Mouse (Mus musculus) C2C12 (cell line): ENCODE data around the gene Pttg1. TPM values are rescaled to one million over a fixed set of nuclear protein-coding genes. Genes with fewer than 3 reads are reported as not detected.

ENCODE experiments used
- H3K27me3 ChIP-seq: one replicate; pipeline ENCODE4 v1.6.1; 2011; ENCODE audit not compliant: control insufficient read depth, insufficient read depth, insufficient read length
- H3K36me3 ChIP-seq: one replicate; pipeline ENCODE4 v1.6.1; 2011; ENCODE audit not compliant: control insufficient read depth, insufficient read depth
- H3K4me3 ChIP-seq: one replicate; pipeline ENCODE4 v1.5.1; 2011; ENCODE audit warnings: mild to moderate bottlenecking, control low read depth; ENCODE audit not compliant: poor library complexity, insufficient read depth, severe bottlenecking
- H3K79me2 ChIP-seq: one replicate; pipeline ENCODE4 v1.6.1; 2011; ENCODE audit not compliant: control insufficient read depth, insufficient read depth
- H3K79me3 ChIP-seq: one replicate; pipeline ENCODE4 v1.6.1; 2011; ENCODE audit warnings: low read depth, control low read depth
- H3ac ChIP-seq: one replicate; pipeline ENCODE3; 2011; ENCODE audit warnings: low read depth; ENCODE audit not compliant: control insufficient read depth, insufficient read length
- CEBPB ChIP-seq: IDR thresholded peaks from one replicate; pipeline ENCODE4 v1.6.1; 2011; ENCODE audit warnings: low read depth, mild to moderate bottlenecking, control low read depth, moderate library complexity
- CTCF ChIP-seq: IDR thresholded peaks from one replicate; pipeline ENCODE4 v1.5.1; 2011; ENCODE audit not compliant: control insufficient read depth, insufficient read depth, insufficient read length
- FOSL1 ChIP-seq: IDR thresholded peaks from one replicate; pipeline ENCODE4 v1.8.0; 2011; ENCODE audit warnings: mild to moderate bottlenecking, low read length; ENCODE audit not compliant: poor library complexity, insufficient read depth, severe bottlenecking
- MAX ChIP-seq: IDR thresholded peaks from one replicate; pipeline ENCODE4 v1.6.1; 2011; ENCODE audit warnings: mild to moderate bottlenecking, control low read depth
- MYOD1 ChIP-seq: IDR thresholded peaks from one replicate; pipeline ENCODE4 v1.6.1; 2011; ENCODE audit warnings: low read depth; ENCODE audit not compliant: control insufficient read depth, insufficient read length
- MYOG ChIP-seq: IDR thresholded peaks from one replicate; pipeline ENCODE4 v1.6.1; 2011; ENCODE audit not compliant: control insufficient read depth, insufficient read length; ENCODE audit errors: extremely low read depth
- USF1 ChIP-seq: IDR thresholded peaks from one replicate; pipeline ENCODE4 v1.6.1; 2011; ENCODE audit warnings: low read depth, mild to moderate bottlenecking, control low read depth, moderate library complexity
- polyA plus RNA-seq: library from polyadenylated mRNA; unstranded; fragments of >200 nt; fragmentation: generic; extraction: Trizol; gene quantifications from one replicate; pipeline ENCODE4 v1.2.1, GENCODE M21; 2012; ENCODE audit warnings: missing spikeins

Gene Pttg1
- polyA plus RNA-seq, 1 experiment, result 168 TPM

DNA sequence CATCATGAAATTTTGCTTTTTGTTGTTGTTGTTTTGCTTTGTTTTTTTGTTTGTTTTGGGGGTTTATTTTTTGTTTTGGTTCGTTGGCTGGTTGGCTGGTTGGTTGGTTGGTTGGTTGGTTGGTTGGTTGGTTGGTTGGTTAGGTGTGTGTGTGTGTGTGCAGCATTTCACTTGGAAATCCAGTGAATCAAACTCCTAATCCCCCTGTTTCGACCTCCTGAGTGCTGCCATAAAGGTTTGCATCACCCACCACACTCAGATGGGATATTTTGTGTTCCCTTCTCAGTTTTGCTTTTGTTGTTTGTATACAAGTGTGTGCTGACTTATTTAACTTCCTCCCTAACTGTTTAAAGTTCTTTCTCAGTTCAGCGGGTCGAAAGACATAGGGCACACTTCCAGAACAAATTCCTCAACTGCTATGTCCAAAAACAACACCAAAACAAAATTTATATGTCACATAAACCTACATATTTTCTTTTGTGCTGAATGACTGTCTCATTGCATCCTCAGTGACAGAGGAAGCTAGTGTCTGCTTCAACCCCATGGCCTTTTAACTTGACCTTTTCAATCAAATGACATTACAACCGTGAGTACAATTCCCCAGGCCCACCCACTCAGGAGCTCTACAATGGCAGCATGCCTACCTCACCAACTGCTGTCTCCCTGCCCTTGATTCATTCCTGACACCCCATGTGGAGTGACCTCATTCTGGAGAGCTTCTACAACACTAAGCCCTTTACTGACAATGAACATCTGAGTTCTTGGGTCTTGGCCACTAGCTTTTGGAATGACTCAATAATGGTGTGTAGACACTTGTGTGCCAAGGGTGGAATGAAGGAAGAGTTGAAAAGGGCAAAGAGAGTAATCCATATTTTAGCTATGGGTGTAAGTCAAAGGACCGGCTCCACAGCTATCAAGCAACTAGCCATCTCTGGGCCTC, 45.1 kb upstream of the Pttg1 start:
- no peaks in the 10 kb centered on the region for H3K79me3 ChIP-seq
- H3K79me2 ChIP-seq, result no peaks in the 10 kb centered on the region
- peaks cover 11% of the 10 kb centered on the region for H3K27me3 ChIP-seq
- no peak overlapping the region for H3ac ChIP-seq
- H3K4me3 ChIP-seq, result no peak overlapping the region
- H3K36me3 ChIP-seq, result no peaks in the 10 kb centered on the region
- TF ChIP-seq FOSL1, result no peak
- TF ChIP-seq CEBPB, result no peak
- TF ChIP-seq CTCF, result no peak
- no peak for TF ChIP-seq MYOG
- no peak for TF ChIP-seq MAX
- TF ChIP-seq MYOD1, result no peak
- no peak for TF ChIP-seq USF1

- peaks cover 5% of the 10 kb centered on the region for H3K27me3 ChIP-seq
- no peaks in the 10 kb centered on the region for H3K79me3 ChIP-seq
- no peaks in the 10 kb centered on the region for H3K79me2 ChIP-seq
- no peaks in the 10 kb centered on the region for H3K36me3 ChIP-seq
- H3K4me3 ChIP-seq, result no peak overlapping the region
- H3ac ChIP-seq, result no peak overlapping the region
- TF ChIP-seq USF1 (no peak), MAX (no peak), MYOG (no peak), MYOD1 (no peak), CEBPB (no peak), CTCF (no peak), FOSL1 (no peak)
These were observed 44.1 kb upstream of the Pttg1 start for GRCm38 (mm10) chr11:43470118-43470517.

DNA sequence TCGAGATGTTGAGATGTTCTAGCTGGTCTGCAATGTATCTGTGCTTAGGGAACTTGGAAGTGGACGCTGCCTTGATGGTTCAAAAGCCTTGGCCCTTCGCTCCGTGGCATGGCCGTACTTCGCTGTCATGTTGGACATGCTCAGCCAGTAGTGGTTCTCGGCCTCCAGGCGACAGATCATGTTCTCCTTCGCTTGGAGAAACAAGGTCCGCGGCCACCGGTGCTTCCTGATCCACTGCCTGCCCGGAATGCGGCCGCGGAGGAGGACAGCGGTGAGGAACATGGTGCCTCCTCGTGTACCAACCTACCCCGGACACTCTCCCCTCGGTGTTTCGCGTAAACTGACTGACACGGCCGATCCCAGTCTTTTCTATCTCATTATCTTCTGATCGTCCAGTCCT, 37.2 kb upstream of the Pttg1 start:
- H3K27me3 ChIP-seq, result peaks cover 5% of the 10 kb centered on the region
- H3K4me3 ChIP-seq, result no peak overlapping the region
- no peaks in the 10 kb centered on the region for H3K79me2 ChIP-seq
- no peaks in the 10 kb centered on the region for H3K79me3 ChIP-seq
- H3ac ChIP-seq, result no peak overlapping the region
- no peaks in the 10 kb centered on the region for H3K36me3 ChIP-seq
- TF ChIP-seq CTCF (no peak), FOSL1 (no peak), MYOG (no peak), MYOD1 (no peak), MAX (no peak), USF1 (no peak), CEBPB (no peak)

DNA sequence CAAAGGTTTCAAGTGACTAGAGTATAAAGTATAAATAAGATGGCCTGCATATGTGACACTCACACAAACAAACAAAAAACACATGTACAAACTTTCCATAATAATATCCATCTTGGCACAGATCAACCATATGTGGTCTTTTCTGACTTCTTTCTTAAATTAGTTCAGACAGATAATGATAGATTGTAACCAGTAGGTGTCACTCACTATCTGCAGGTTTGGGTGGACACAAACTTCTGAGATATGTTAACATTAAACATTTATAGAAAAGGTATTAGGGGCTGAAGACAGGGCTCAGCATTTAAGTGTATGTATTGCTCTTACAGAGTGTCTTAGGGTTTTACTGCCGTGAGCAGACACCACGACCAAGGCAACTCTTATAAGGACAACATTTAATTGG, 26.2 kb upstream of the Pttg1 start:
- TF ChIP-seq CTCF (no peak), FOSL1 (no peak), MAX (no peak), CEBPB (no peak), MYOD1 (no peak), USF1 (no peak), MYOG (no peak)
- H3K79me2 ChIP-seq, result no peaks in the 10 kb centered on the region
- H3K27me3 ChIP-seq, result peaks cover 4% of the 10 kb centered on the region
- no peak overlapping the region for H3ac ChIP-seq
- no peaks in the 10 kb centered on the region for H3K79me3 ChIP-seq
- peaks cover 4% of the 10 kb centered on the region for H3K36me3 ChIP-seq
- H3K4me3 ChIP-seq, result no peak overlapping the region

GRCm38 (mm10) chr11:43451322-43451721, 25.3 kb upstream of the Pttg1 start:
- peaks cover 4% of the 10 kb centered on the region for H3K27me3 ChIP-seq
- H3ac ChIP-seq, result no peak overlapping the region
- TF ChIP-seq MYOD1, result no peak
- no peak for TF ChIP-seq FOSL1
- TF ChIP-seq MAX, result no peak
- TF ChIP-seq CEBPB, result no peak
- no peak for TF ChIP-seq USF1
- TF ChIP-seq MYOG, result no peak
- TF ChIP-seq CTCF, result no peak
- H3K4me3 ChIP-seq, result no peak overlapping the region
- no peaks in the 10 kb centered on the region for H3K79me2 ChIP-seq
- peaks cover 14% of the 10 kb centered on the region for H3K36me3 ChIP-seq
- no peaks in the 10 kb centered on the region for H3K79me3 ChIP-seq
